Mouse (Mus musculus): ENCODE measurements at regions not wholly inside any gene's neighbourhood (a gene's known extent, or its start where the extent isn't known, plus 50 kb on each side); places are given as distances from the start of the nearest gene placed in this dataset.

GRCm38 (mm10) chr2:166412031-166412858 is 256.8 kb upstream of the Sulf2 start:
- no peaks in the 10 kb centered on the region for H3K27me3 ChIP-seq (ENCODE audit: insufficient read depth, low read length)
- H3K4me1 ChIP-seq (ENCODE audit: insufficient read depth) = no peaks in the 10 kb centered on the region
- WGBS (ENCODE audit: insufficient replicate concordance) = 31% methylated on average over 17 of the region's 17 CpGs
- DNase-seq (no peak), ATAC-seq (no peak)
- H3K27ac ChIP-seq (ENCODE audit: low read depth) = no peak overlapping the region
- no peak overlapping the region for H3K9ac ChIP-seq (replicated peaks)
- no peaks in the 10 kb centered on the region for H3K9me3 ChIP-seq (ENCODE audit: low read length)
- no peaks in the 10 kb centered on the region for H3K36me3 ChIP-seq (replicated peaks; ENCODE audit: insufficient read depth, low read length)
- no peak for TF ChIP-seq EP300 (IDR thresholded peaks at IDR 0.05; ENCODE audit: low read depth)
- no peak for TF ChIP-seq CTCF (IDR thresholded peaks at IDR 0.05; ENCODE audit: low read depth)
- no peak overlapping the region for H3K4me3 ChIP-seq (ENCODE audit: low read depth, low read length)
- no peak overlapping the region for H3K4me2 ChIP-seq (ENCODE audit: low read depth, low read length)

- Histone ChIP-seq H3K4me3 (ENCODE audit: low read depth, low read length) (no peak overlapping the region), H3K27ac (ENCODE audit: low read depth) (no peak overlapping the region), H3K9ac (replicated peaks) (no peak overlapping the region), H3K36me3 (replicated peaks; ENCODE audit: insufficient read depth, low read length) (no peaks in the 10 kb centered on the region), H3K4me2 (ENCODE audit: low read depth, low read length) (no peak overlapping the region), H3K27me3 (ENCODE audit: insufficient read depth, low read length) (no peaks in the 10 kb centered on the region), H3K9me3 (ENCODE audit: low read length) (no peaks in the 10 kb centered on the region), H3K4me1 (ENCODE audit: insufficient read depth) (no peaks in the 10 kb centered on the region)
- no peak for TF ChIP-seq EP300 (IDR thresholded peaks at IDR 0.05; ENCODE audit: low read depth)
- no peak for TF ChIP-seq CTCF (IDR thresholded peaks at IDR 0.05; ENCODE audit: low read depth)
- ATAC-seq (no peak), DNase-seq (no peak)
- WGBS (ENCODE audit: insufficient replicate concordance) = 74% methylated on average over 5 of the region's 5 CpGs
These were observed 253.9 kb upstream of the Sulf2 start for GRCm38 (mm10) chr2:166409391-166409790.

GRCm38 (mm10) chr2:166408806-166409205 is 253.3 kb upstream of the Sulf2 start:
- ATAC-seq = no peak
- no peak overlapping the region for H3K4me2 ChIP-seq (ENCODE audit: low read depth, low read length)
- H3K27me3 ChIP-seq (ENCODE audit: insufficient read depth, low read length) = no peaks in the 10 kb centered on the region
- no peaks in the 10 kb centered on the region for H3K4me1 ChIP-seq (ENCODE audit: insufficient read depth)
- no peaks in the 10 kb centered on the region for H3K36me3 ChIP-seq (replicated peaks; ENCODE audit: insufficient read depth, low read length)
- WGBS (ENCODE audit: insufficient replicate concordance) = 78% methylated on average over 4 of the region's 4 CpGs
- no peak for TF ChIP-seq CTCF (IDR thresholded peaks at IDR 0.05; ENCODE audit: low read depth)
- TF ChIP-seq EP300 (IDR thresholded peaks at IDR 0.05; ENCODE audit: low read depth) = no peak
- H3K4me3 ChIP-seq (ENCODE audit: low read depth, low read length) = no peak overlapping the region
- H3K27ac ChIP-seq (ENCODE audit: low read depth) = no peak overlapping the region
- H3K9me3 ChIP-seq (ENCODE audit: low read length) = no peaks in the 10 kb centered on the region
- no peak overlapping the region for H3K9ac ChIP-seq (replicated peaks)
- no peak for DNase-seq

- Histone ChIP-seq H3K9me3 (ENCODE audit: low read length) (no peaks in the 10 kb centered on the region), H3K27me3 (ENCODE audit: insufficient read depth, low read length) (no peaks in the 10 kb centered on the region), H3K4me3 (ENCODE audit: low read depth, low read length) (no peak overlapping the region), H3K4me1 (ENCODE audit: insufficient read depth) (no peaks in the 10 kb centered on the region), H3K4me2 (ENCODE audit: low read depth, low read length) (no peak overlapping the region), H3K27ac (ENCODE audit: low read depth) (no peak overlapping the region), H3K36me3 (replicated peaks; ENCODE audit: insufficient read depth, low read length) (no peaks in the 10 kb centered on the region), H3K9ac (replicated peaks) (no peak overlapping the region)
- ATAC-seq (no peak), DNase-seq (no peak)
- 77% methylated on average over 16 of the region's 16 CpGs for WGBS (ENCODE audit: insufficient replicate concordance)
- TF ChIP-seq EP300 (IDR thresholded peaks at IDR 0.05; ENCODE audit: low read depth) (no peak), CTCF (IDR thresholded peaks at IDR 0.05; ENCODE audit: low read depth) (no peak)
These were observed 252.5 kb upstream of the Sulf2 start for GRCm38 (mm10) chr2:166408009-166408408.

GRCm38 (mm10) chr2:166406826-166407225 is 251.4 kb upstream of the Sulf2 start:
- H3K4me2 ChIP-seq (ENCODE audit: low read depth, low read length) = no peak overlapping the region
- H3K9ac ChIP-seq (replicated peaks) = no peak overlapping the region
- no peaks in the 10 kb centered on the region for H3K9me3 ChIP-seq (ENCODE audit: low read length)
- no peaks in the 10 kb centered on the region for H3K4me1 ChIP-seq (ENCODE audit: insufficient read depth)
- H3K36me3 ChIP-seq (replicated peaks; ENCODE audit: insufficient read depth, low read length) = no peaks in the 10 kb centered on the region
- WGBS (ENCODE audit: insufficient replicate concordance) = 55% methylated on average over 11 of the region's 11 CpGs
- TF ChIP-seq EP300 (IDR thresholded peaks at IDR 0.05; ENCODE audit: low read depth) (no peak), CTCF (IDR thresholded peaks at IDR 0.05; ENCODE audit: low read depth) (no peak)
- ATAC-seq = no peak
- H3K27me3 ChIP-seq (ENCODE audit: insufficient read depth, low read length) = no peaks in the 10 kb centered on the region
- H3K27ac ChIP-seq (ENCODE audit: low read depth) = no peak overlapping the region
- H3K4me3 ChIP-seq (ENCODE audit: low read depth, low read length) = no peak overlapping the region
- no peak for DNase-seq

- Histone ChIP-seq H3K36me3 (replicated peaks; ENCODE audit: insufficient read depth, low read length) (no peaks in the 10 kb centered on the region), H3K4me2 (ENCODE audit: low read depth, low read length) (no peak overlapping the region), H3K4me1 (ENCODE audit: insufficient read depth) (no peaks in the 10 kb centered on the region), H3K9me3 (ENCODE audit: low read length) (no peaks in the 10 kb centered on the region), H3K27me3 (ENCODE audit: insufficient read depth, low read length) (no peaks in the 10 kb centered on the region), H3K9ac (replicated peaks) (no peak overlapping the region), H3K27ac (ENCODE audit: low read depth) (no peak overlapping the region), H3K4me3 (ENCODE audit: low read depth, low read length) (no peak overlapping the region)
- 59% methylated on average over 10 of the region's 10 CpGs for WGBS (ENCODE audit: insufficient replicate concordance)
- no peak for ATAC-seq
- TF ChIP-seq CTCF (IDR thresholded peaks at IDR 0.05; ENCODE audit: low read depth) = no peak
- TF ChIP-seq EP300 (IDR thresholded peaks at IDR 0.05; ENCODE audit: low read depth) = no peak
- DNase-seq = no peak
These were observed 247.9 kb upstream of the Sulf2 start for GRCm38 (mm10) chr2:166403319-166403718.

Data from liver, postnatal 0 days (tissue).